Mouse (Mus musculus): ENCODE data around the gene Ubtd2. TPM values are rescaled to one million over a fixed set of nuclear protein-coding genes. Genes with fewer than 3 reads are reported as not detected.

Gene Ubtd2
- polyA plus RNA-seq, 1 experiment from 2014 or later = 22.6 TPM

DNA sequence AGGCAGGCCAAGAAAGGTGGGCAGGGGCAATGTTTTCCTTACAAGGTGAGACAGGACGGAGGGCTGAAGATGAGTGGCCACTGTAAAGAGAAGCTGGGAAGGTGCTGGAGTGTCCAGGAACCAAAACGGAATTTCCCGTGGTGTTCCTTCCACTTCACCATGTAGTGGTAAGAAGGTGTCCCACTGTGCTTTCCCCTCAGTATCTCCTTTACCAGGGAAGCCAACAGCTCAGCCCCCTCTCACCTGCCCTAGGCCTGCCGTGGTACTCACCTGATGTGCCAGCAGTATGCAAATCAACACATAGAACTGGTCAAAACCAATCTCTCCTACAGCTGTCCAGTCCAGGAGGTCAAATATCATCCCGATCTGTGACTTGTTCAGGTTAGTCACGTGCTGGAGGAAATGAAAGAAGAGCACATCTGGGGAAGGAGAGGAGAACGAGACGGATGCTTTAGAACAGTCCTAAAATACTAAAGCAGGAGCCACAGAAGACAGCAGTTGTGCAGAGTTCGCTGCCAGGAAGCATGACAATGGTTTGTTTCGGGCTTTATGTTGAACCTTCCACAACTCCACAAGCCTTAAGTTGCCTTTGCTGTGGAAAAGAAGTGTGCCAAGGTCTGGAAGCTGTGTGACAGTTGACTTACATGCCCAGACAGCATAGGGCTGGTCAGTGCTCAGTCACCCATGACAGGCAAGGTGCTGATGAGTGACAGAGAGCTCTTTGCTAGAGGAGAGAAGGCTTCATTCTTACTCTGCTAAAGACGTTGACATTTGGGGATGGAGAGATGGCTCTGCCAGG is 69.2 kb downstream of the Ubtd2 start:
- WGBS = 83% methylated on average over 11 of the region's 11 CpGs
- Histone ChIP-seq H3K9ac (ENCODE audit: low read depth, low read length) (no peak overlapping the region), H3K4me3 (ENCODE audit: low read length) (no peak overlapping the region), H3K36me3 (ENCODE audit: control insufficient read depth, insufficient read depth, low read length) (no peaks in the 10 kb centered on the region), H3K4me1 (ENCODE audit: control insufficient read depth, insufficient read depth, low read length) (no peaks in the 10 kb centered on the region), H3K4me2 (ENCODE audit: low read depth, low read length) (no peak overlapping the region), H3K9me3 (ENCODE audit: control insufficient read depth, low read length) (no peaks in the 10 kb centered on the region), H3K27me3 (replicated peaks; ENCODE audit: control insufficient read depth, insufficient read depth, low read length) (no peaks in the 10 kb centered on the region), H3K27ac (ENCODE audit: low read length) (no peak overlapping the region)
- ATAC-seq = no peak

DNA sequence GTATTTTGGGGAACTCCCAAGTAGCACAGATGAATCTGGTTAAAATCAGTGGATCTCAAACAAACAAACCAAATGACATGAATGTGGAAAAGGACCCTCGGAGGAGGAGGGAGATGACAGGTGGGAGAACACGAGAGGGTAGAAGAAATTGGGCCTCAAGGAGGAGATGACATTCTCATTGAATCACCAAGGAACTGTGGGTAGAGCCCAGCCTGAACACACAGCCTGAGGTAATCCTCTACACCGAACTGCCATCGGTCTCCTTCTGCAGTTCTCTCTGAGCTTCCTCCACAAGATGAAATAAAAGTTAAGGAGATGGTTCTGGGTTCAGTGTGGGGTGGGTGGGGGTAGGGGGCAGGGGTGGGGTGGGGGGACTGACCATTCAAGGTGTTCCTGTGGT is 71.8 kb downstream of the Ubtd2 start:
- Histone ChIP-seq H3K9ac (ENCODE audit: low read depth, low read length) (no peak overlapping the region), H3K4me1 (ENCODE audit: control insufficient read depth, insufficient read depth, low read length) (no peaks in the 10 kb centered on the region), H3K27me3 (replicated peaks; ENCODE audit: control insufficient read depth, insufficient read depth, low read length) (no peaks in the 10 kb centered on the region), H3K27ac (ENCODE audit: low read length) (no peak overlapping the region), H3K4me2 (ENCODE audit: low read depth, low read length) (no peak overlapping the region), H3K9me3 (ENCODE audit: control insufficient read depth, low read length) (no peaks in the 10 kb centered on the region), H3K36me3 (ENCODE audit: control insufficient read depth, insufficient read depth, low read length) (no peaks in the 10 kb centered on the region), H3K4me3 (ENCODE audit: low read length) (no peak overlapping the region)
- WGBS = 78% methylated on average over 4 of the region's 4 CpGs
- ATAC-seq = no peak

- Histone ChIP-seq H3K27me3 (replicated peaks; ENCODE audit: control insufficient read depth, insufficient read depth, low read length) (no peaks in the 10 kb centered on the region), H3K4me1 (ENCODE audit: control insufficient read depth, insufficient read depth, low read length) (peaks cover 11% of the 10 kb centered on the region), H3K9me3 (ENCODE audit: control insufficient read depth, low read length) (no peaks in the 10 kb centered on the region), H3K36me3 (ENCODE audit: control insufficient read depth, insufficient read depth, low read length) (no peaks in the 10 kb centered on the region), H3K4me3 (ENCODE audit: low read length) (no peak overlapping the region), H3K4me2 (ENCODE audit: low read depth, low read length) (no peak overlapping the region), H3K27ac (ENCODE audit: low read length) (no peak overlapping the region), H3K9ac (ENCODE audit: low read depth, low read length) (no peak overlapping the region)
- no peak for ATAC-seq
- 87% methylated on average over 1 of the region's 1 CpGs for WGBS
Measured at GRCm38 (mm10) chr11:32530151-32530550, 75.0 kb downstream of the Ubtd2 start.

DNA sequence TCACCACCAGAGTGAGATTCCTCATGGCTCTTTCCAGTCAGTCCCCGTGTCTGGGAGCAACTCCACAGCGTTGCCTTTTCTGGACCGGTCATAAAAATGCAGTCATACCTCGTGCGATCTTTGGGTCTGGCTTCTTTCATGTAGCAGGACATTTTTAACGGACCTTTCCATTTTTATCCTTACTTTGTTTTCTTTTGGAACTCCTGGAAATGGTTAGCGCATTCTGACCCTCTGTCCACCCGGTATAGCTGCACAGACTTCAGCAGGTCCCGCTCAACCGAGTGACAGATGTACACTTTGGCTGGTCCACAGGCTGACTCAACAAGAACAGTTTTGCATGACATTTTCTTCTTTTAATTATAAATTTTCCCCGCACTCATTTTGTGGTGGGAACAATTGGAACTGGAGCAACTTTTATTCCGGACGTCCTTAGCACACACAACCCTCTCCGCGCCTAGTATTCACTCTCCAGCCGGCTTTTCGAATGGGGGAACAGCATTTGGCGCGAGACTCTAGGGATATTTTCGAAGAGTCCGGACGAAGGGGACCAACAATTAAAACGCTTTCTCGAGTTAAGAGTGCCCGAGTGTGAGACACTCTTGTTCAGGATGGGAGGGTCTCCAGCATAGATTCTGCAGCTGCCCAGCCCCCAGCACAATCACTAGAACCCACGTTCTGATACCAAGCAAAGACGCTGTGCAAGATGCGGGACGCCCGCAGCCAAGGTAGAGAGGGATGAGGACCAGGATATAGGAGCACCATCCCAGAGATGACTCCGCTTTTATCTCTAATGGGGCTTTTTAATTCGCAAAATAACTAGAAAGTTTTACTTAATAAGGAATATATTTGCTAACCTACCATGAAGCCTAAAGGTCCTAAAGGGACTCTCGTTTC is 76.9 kb downstream of the Ubtd2 start, which contains the start of gene Efcab9:
Efcab9 (minus strand) TSS at position 211 of the 894 bp plus-strand sequence.
- Histone ChIP-seq H3K9ac (ENCODE audit: low read depth, low read length) (peak within 1 kb of the TSS; percentile 77), H3K27me3 (replicated peaks; ENCODE audit: control insufficient read depth, insufficient read depth, low read length) (no peaks in the 10 kb centered on the region), H3K4me3 (ENCODE audit: low read length) (peak within 1 kb of the TSS; percentile 78), H3K36me3 (ENCODE audit: control insufficient read depth, insufficient read depth, low read length) (no peaks in the 10 kb centered on the region), H3K9me3 (ENCODE audit: control insufficient read depth, low read length) (no peaks in the 10 kb centered on the region), H3K4me1 (ENCODE audit: control insufficient read depth, insufficient read depth, low read length) (peaks cover 11% of the 10 kb centered on the region), H3K27ac (ENCODE audit: low read length) (peak within 1 kb of the TSS; percentile 45), H3K4me2 (ENCODE audit: low read depth, low read length) (peak within 1 kb of the TSS; percentile 99)
- WGBS = 3% methylated on average over 33 of the region's 33 CpGs
- peak; percentile 20 for ATAC-seq

DNA sequence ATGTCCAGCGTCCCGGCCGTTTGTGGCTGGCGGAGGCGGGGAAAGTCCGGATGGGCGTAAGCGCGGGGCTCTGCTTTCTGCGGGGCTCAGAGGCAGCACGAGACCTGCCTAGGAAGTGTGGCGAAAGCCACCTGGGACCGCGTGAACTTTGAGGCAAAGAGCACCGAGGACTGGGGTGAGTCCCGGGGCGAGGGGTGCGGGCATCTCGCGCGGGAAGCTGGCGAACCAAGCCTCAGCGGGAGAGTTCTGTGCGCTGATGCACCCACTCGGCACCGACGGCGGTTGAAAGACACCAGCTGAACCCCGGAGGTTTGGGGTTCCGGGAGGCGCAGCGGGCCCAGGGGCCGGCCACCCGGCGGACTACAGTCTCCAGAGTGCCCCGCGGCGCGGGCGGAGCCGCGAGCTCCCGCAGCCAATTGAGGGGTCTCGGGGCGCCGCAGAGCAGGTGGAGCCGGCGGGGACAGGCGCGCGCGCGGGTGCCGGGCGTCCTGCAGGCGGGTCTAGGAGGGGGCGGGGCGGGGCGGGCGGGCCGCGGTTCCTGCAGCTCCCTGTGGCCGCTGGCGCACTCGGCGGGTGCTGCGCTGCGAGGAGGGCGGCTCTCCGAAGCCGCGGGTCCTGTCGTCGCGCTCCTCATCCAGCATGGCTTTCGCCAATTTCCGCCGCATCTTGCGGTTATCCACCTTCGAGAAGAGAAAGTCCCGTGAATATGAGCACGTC is 77.8 kb downstream of the Ubtd2 start, which contains the start of gene Stk10:
Stk10 (plus strand) TSS at position 541 of the 717 bp plus-strand sequence.
- WGBS = under 1% methylated on average over 78 of the region's 82 CpGs
- peak; percentile 98 for ATAC-seq
- Histone ChIP-seq H3K9me3 (ENCODE audit: control insufficient read depth, low read length) (no peaks in the 10 kb centered on the region), H3K4me1 (ENCODE audit: control insufficient read depth, insufficient read depth, low read length) (peaks cover 11% of the 10 kb centered on the region), H3K27me3 (replicated peaks; ENCODE audit: control insufficient read depth, insufficient read depth, low read length) (no peaks in the 10 kb centered on the region), H3K9ac (ENCODE audit: low read depth, low read length) (peak within 1 kb of the TSS; percentile 77), H3K27ac (ENCODE audit: low read length) (peak within 1 kb of the TSS; percentile 45), H3K36me3 (ENCODE audit: control insufficient read depth, insufficient read depth, low read length) (no peaks in the 10 kb centered on the region), H3K4me2 (ENCODE audit: low read depth, low read length) (peak within 1 kb of the TSS; percentile 99), H3K4me3 (ENCODE audit: low read length) (peak within 1 kb of the TSS; percentile 78)

- Histone ChIP-seq H3K9me3 (ENCODE audit: control insufficient read depth, low read length) (no peaks in the 10 kb centered on the region), H3K27me3 (replicated peaks; ENCODE audit: control insufficient read depth, insufficient read depth, low read length) (no peaks in the 10 kb centered on the region), H3K4me3 (ENCODE audit: low read length) (peak overlapping the region; percentile 78), H3K4me2 (ENCODE audit: low read depth, low read length) (peak overlapping the region; percentile 99), H3K9ac (ENCODE audit: low read depth, low read length) (peak overlapping the region; percentile 77), H3K36me3 (ENCODE audit: control insufficient read depth, insufficient read depth, low read length) (no peaks in the 10 kb centered on the region), H3K4me1 (ENCODE audit: control insufficient read depth, insufficient read depth, low read length) (peaks cover 15% of the 10 kb centered on the region), H3K27ac (ENCODE audit: low read length) (peak overlapping the region; percentile 27; the same call in 1 of the 2 replicates)
- WGBS = 1% methylated on average over 24 of the region's 24 CpGs
- ATAC-seq = peak; percentile 37
Measured at GRCm38 (mm10) chr11:32533482-32534261, 78.5 kb downstream of the Ubtd2 start.

- Histone ChIP-seq H3K4me3 (ENCODE audit: low read length) (peak overlapping the region; percentile 78), H3K9ac (ENCODE audit: low read depth, low read length) (0 out of 2 replicates have a peak overlapping the region, but pooled peaks have one; percentile 77), H3K27ac (ENCODE audit: low read length) (no peak overlapping the region), H3K9me3 (ENCODE audit: control insufficient read depth, low read length) (no peaks in the 10 kb centered on the region), H3K27me3 (replicated peaks; ENCODE audit: control insufficient read depth, insufficient read depth, low read length) (no peaks in the 10 kb centered on the region), H3K4me1 (ENCODE audit: control insufficient read depth, insufficient read depth, low read length) (peaks cover 21% of the 10 kb centered on the region), H3K4me2 (ENCODE audit: low read depth, low read length) (peak overlapping the region; percentile 99), H3K36me3 (ENCODE audit: control insufficient read depth, insufficient read depth, low read length) (no peaks in the 10 kb centered on the region)
- ATAC-seq = no peak
- 68% methylated on average over 7 of the region's 7 CpGs for WGBS
Measured at GRCm38 (mm10) chr11:32534453-32535075, 79.4 kb downstream of the Ubtd2 start.

- ATAC-seq = no peak
- H3K4me3 ChIP-seq (ENCODE audit: low read length) = no peak overlapping the region
- H3K4me1 ChIP-seq (ENCODE audit: control insufficient read depth, insufficient read depth, low read length) = peaks cover 24% of the 10 kb centered on the region
- WGBS = 97% methylated on average over 4 of the region's 4 CpGs
- H3K4me2 ChIP-seq (ENCODE audit: low read depth, low read length) = no peak overlapping the region
- H3K27me3 ChIP-seq (replicated peaks; ENCODE audit: control insufficient read depth, insufficient read depth, low read length) = no peaks in the 10 kb centered on the region
- no peaks in the 10 kb centered on the region for H3K36me3 ChIP-seq (ENCODE audit: control insufficient read depth, insufficient read depth, low read length)
- H3K9me3 ChIP-seq (ENCODE audit: control insufficient read depth, low read length) = no peaks in the 10 kb centered on the region
- no peak overlapping the region for H3K9ac ChIP-seq (ENCODE audit: low read depth, low read length)
- H3K27ac ChIP-seq (ENCODE audit: low read length) = no peak overlapping the region
Measured at GRCm38 (mm10) chr11:32535646-32536045, 80.5 kb downstream of the Ubtd2 start.

Measured in intestine, embryonic 16.5 days (tissue).